Mouse (Mus musculus): ENCODE data around the gene Prkar1b.

The Prkar1b gene

DNA sequence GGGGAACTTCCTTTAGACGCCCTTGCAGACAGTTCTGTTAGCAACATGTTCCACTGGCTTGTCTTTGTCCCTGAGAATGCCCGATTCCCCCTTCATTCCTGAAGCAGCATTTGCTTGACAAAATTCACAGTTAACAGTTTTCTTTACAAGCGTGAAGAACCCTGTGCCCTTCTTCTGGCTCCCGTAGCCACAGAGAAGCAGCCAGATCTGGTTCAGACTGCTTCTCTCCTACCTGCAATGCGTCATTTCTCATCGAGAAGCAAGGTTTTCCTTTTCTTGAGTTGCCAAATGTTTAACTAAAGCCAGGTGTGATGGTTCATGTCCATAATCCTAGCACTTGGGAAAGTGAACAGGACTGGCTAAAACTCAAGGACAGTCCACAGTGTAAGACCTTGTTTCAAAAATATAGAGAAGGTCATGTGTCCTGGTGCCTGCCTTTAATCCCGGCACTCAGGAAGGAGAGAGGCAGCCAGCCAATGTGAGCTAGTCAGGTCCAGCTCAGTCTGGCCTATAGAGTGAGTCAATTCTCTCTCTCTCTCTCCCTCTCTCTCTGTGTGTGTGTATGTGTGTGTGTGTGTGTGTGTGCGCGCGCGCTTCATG is 3.2 kb downstream of the Prkar1b start:
- CTCF ChIA-PET = no interaction called here

DNA sequence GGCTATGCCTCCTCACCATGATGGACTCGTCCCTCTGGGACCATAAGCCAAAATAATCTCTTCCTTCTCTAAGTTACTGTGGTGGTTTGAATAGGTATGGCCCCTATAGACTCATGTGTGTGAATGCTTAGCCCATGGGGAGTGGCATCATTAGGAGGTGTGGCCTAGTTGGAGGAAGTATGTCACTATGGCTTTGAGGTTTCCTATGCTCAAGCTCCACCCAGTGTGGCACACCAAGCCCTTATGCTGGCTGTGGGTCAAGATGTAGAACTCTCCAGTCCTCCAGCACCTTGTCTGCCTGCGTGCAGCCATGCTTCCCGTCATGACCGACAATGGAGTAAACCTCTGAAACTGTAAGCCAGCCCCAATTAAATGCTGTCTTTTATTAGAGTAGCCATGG is 4.1 kb downstream of the Prkar1b start:
- CTCF ChIA-PET = no interaction called here

DNA sequence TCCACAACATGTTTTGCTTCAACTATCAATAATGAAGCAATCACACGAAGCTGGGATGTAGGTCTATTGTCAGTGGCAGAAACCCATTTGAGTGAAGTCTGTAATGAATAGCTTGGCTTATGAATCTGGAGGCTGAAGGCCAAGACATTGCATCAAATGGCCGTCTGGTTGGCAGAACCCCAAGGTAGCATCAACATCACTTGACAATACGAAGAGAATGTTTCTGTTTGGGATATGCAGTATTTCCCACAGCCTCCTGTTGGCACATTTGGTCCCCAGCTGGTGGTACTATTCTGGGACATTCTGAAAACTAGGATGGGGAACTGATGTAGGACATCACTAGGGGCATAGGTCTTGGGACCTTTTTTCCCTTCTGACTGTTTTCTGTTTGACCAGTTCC is 5.9 kb downstream of the Prkar1b start:
- CTCF ChIA-PET = no interaction called here

DNA sequence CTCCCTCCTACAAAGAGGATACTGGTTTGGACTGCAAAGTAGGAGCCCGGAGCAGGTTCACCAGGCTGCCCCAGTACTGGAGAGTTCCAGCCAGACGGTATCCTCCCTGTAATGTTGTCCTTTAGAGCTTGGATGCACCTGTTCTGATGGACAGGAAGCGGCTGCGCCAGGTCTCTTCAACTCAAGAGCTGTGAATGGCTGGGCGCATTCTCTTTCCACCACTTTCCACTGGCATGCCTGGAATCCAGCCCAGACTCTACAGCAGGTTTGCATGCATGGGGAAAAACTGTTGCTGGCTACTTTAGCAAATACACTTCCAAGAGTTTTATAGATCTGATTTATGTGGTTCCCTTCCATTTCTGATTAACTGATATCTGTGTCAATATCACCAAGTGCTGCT is 8.5 kb downstream of the Prkar1b start:
- CTCF ChIA-PET = no interaction called here

- CTCF ChIA-PET = no interaction called here
Observed at GRCm38 (mm10) chr5:139140589-139140988, 9.2 kb downstream of the Prkar1b start.

GRCm38 (mm10) chr5:139138926-139139472 is 10.8 kb downstream of the Prkar1b start:
- CTCF ChIA-PET = interaction anchor here (0.6 kb wide), 1 partner anchor 56 kb away, joined by 8 read pairs; no protein-coding TSS in a partner anchor

- CTCF ChIA-PET = no interaction called here
Observed at GRCm38 (mm10) chr5:139138261-139138925, 11.4 kb downstream of the Prkar1b start.

DNA sequence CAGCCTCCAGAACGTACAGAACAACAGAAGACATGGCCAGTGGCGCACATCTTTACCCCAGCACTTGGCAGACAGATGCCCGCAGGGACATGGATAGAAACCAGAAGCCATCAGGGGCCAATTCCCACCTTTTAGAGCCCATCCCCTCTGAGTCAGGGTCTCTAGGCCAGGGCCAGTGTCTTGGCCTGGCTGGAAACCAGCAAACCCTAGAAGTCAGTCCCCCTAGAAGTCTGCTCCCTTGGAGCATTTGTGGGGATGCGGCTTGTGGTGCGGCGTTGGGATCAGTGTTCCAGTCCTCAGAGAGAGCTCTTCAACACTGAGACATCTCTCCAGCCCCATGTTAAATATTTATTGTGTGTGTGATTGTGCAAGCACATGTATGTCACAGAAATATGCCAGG is 12.6 kb downstream of the Prkar1b start:
- CTCF ChIA-PET = interaction anchor here (0.6 kb wide), 1 partner anchor 20 kb away, joined by 3 read pairs; no protein-coding TSS in a partner anchor

DNA sequence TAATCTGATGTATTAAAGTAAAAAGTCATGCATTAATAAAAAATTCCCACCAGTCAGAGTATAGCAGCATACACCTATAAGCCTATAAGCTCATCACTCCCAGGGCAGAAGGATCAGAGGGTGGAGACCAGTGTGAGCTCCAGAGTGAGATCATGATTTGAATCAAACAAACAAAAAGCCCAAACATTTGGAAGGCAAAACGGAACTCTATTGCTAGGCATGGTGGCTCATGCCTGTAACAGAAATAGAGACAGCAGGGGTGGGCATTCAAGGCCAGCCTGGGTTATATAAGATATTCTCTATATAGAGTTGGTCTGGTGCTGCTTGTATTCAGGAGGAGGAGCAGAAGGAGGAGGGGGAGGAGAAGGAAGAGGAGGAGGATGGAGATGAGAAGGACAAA is 13.5 kb downstream of the Prkar1b start:
- CTCF ChIA-PET = no interaction called here

- CTCF ChIA-PET = no interaction called here
Observed at GRCm38 (mm10) chr5:139134501-139134900, 15.3 kb downstream of the Prkar1b start.

DNA sequence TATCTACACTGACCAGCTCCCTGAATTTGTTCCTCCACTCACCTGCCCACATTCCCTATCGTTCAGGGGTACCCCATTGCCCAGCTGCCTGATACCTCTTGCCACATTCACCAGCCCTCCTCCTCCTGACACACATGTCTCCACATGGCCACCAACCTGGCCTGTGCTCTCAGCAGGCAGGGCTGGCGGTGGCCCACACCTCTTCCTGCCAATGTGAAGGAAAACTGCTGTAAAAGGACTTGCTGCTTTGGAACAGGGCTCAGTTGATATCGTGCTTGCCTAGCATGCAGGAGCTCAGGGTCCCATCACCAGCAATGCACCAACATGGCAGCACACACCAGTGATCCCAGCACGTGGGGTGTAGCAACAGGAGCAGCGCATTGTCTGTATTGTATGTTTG is 19.4 kb downstream of the Prkar1b start:
- CTCF ChIA-PET = interaction anchor here (0.7 kb wide), 1 partner anchor 15 kb away, joined by 3 read pairs; no protein-coding TSS in a partner anchor

- CTCF ChIA-PET = no interaction called here
Observed at GRCm38 (mm10) chr5:139129572-139130151, 20.1 kb downstream of the Prkar1b start.

DNA sequence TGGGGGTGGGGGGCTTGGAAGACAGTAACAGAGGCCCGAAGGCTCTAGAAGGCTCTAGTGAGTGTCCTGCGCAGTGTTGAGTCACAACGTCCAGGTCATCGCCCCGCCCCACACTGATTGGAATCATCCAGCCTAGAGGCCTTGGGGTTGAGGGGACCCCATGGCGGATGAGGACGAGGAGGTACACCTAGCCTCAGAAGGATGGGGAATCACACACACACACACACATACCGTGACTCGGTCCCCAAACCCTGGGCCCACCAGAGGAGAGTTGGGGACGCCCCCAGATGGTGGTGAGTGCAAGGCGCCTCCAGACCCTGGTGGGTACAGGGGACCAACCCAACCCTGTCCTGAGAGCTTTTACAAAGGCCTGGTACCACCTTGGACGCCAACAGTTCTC is 20.7 kb downstream of the Prkar1b start:
- CTCF ChIA-PET = no interaction called here

GRCm38 (mm10) chr5:139128476-139129065 is 21.2 kb downstream of the Prkar1b start:
- CTCF ChIA-PET = no interaction called here

GRCm38 (mm10) chr5:139125717-139126116 is 24.1 kb downstream of the Prkar1b start:
- CTCF ChIA-PET = no interaction called here

GRCm38 (mm10) chr5:139118961-139119276 is 30.9 kb downstream of the Prkar1b start:
- CTCF ChIA-PET = interaction anchor here (0.5 kb wide), 1 partner anchor 911 kb away, joined by 3 read pairs; no protein-coding TSS in a partner anchor

DNA sequence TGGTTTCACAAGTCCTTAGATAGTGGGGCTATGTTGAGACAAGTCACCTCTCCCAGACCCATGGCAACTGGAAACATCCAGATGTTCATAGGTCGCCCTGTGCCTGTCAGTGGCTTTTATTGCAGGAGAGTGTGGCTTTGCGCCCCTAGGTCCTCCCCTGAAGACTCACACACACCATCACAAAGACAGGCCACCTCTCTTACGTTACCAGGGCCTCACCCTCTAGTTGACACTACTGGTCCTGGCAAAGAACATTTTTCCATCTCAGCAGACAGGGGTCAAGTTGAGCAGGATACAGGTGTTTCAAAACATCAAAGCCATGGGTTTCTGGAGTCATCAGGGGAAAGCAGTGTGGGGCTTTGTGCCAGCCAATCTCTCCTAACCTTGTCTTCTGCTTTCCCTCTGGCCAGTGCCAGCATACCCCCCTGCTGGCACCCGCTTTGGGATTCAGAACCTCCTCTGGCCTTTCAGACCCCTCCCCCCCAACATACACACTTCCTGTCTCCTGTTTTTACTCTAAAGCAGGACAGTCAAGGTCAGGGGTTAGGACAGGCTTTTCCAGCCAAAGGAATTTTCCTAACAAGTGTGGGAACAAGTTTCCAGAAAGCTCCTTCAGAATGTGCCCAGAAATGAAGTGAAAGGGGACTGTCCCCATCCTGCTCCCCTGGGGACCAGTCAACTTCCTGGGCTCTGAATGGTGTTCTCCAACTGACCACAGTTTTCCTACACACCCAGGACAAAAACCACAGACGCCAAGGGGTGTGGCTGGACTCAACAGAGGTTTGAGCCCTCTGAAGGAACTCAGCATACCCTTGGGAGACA is 31.5 kb downstream of the Prkar1b start:
- CTCF ChIA-PET = interaction anchor here (0.6 kb wide), 1 partner anchor 19 kb away, joined by 3 read pairs; no protein-coding TSS in a partner anchor

GRCm38 (mm10) chr5:139115507-139115906 is 34.3 kb downstream of the Prkar1b start:
- CTCF ChIA-PET = no interaction called here

GRCm38 (mm10) chr5:139114876-139115275 is 34.9 kb downstream of the Prkar1b start:
- CTCF ChIA-PET = no interaction called here

DNA sequence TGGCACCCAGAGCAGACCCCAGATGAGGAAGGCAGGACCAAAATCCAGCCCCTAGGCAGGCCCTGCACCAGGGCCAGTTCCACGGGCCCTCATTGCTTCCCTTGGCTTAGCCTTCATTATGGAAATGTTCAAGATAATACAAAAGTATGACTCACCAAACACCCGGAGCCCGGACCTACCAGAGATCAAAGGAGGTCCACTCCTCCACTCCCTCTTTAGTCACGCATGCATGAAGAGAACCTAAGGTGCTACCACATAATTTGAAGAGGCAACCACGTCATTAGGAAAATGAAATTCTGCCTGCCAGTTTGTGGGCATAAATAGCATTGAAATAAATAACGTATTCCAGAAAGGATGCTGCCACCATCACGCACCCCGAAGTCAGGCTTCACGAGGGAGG is 37.4 kb downstream of the Prkar1b start:
- CTCF ChIA-PET = no interaction called here

GRCm38 (mm10) chr5:139111991-139112390 is 37.8 kb downstream of the Prkar1b start:
- CTCF ChIA-PET = no interaction called here

Data from spleen, embryonic (tissue).